Mouse (Mus musculus) MEL (cell line): ENCODE measurements at regions not wholly inside any gene's neighbourhood (a gene's known extent, or its start where the extent isn't known, plus 50 kb on each side); places are given as distances from the start of the nearest gene placed in this dataset.
"Not testable (repeated sequence)": the region's sequence is repeated elsewhere in the genome, so short reads cannot be mapped to it uniquely, and the experiment has no call there.

Experiments used
- CTCF ChIP-seq, 3 experiments: IDR thresholded peaks in 2 of 3; conservative IDR thresholded peaks in 1 of 3; 2 replicates each; pipeline ENCODE4 v1.5.1; 2011 to 2012; ENCODE audit warnings: low read length in 3 of 3, low read depth in 2 of 3, mild to moderate bottlenecking in 2 of 3, improper control_type of control experiment in 1 of 3, inconsistent platforms in 1 of 3, mixed read lengths in 1 of 3, moderate library complexity in 1 of 3; ENCODE audit not compliant: control insufficient read depth in 1 of 3, insufficient read depth in 1 of 3, poor library complexity in 1 of 3, severe bottlenecking in 1 of 3
- GABPA ChIP-seq: IDR thresholded peaks from 2 replicates; pipeline ENCODE4 v1.6.1; 2012; ENCODE audit warnings: low read depth, mild to moderate bottlenecking, inconsistent platforms, low read length, improper control_type of control experiment, moderate library complexity
- GATA1 ChIP-seq: IDR thresholded peaks from 2 replicates; pipeline ENCODE4 v1.6.1; 2011; ENCODE audit warnings: low read depth, low read length, improper control_type of control experiment
- JUND ChIP-seq: IDR thresholded peaks from 2 replicates; pipeline ENCODE4 v1.6.1; 2011; ENCODE audit warnings: low read depth, mild to moderate bottlenecking, improper control_type of control experiment, low read length
- MAFK ChIP-seq: IDR thresholded peaks from 2 replicates; pipeline ENCODE4 v1.6.1; 2011; ENCODE audit warnings: low read depth, mild to moderate bottlenecking, low read length, improper control_type of control experiment, borderline replicate concordance
- MXI1 ChIP-seq: IDR thresholded peaks from 2 replicates; pipeline ENCODE4 v1.6.1; 2011; ENCODE audit warnings: mild to moderate bottlenecking, low read depth, low read length, improper control_type of control experiment
- NELFE ChIP-seq: IDR thresholded peaks from 2 replicates; pipeline ENCODE4 v1.6.1; 2011; ENCODE audit warnings: low read depth, low read length, improper control_type of control experiment
- RAD21 ChIP-seq: IDR thresholded peaks from 2 replicates; pipeline ENCODE4 v1.6.1; 2011; ENCODE audit warnings: mild to moderate bottlenecking, low read depth, low read length, improper control_type of control experiment
- TBP ChIP-seq: IDR thresholded peaks from 2 replicates; pipeline ENCODE4 v1.8.0; 2011; ENCODE audit warnings: low read depth, low read length, improper control_type of control experiment
- TCF12 ChIP-seq: IDR thresholded peaks from 2 replicates; pipeline ENCODE4 v1.6.1; 2014; ENCODE audit warnings: low read depth, mild to moderate bottlenecking, inconsistent platforms, low read length, improper control_type of control experiment, moderate library complexity
- UBTF ChIP-seq: IDR thresholded peaks from 2 replicates; pipeline ENCODE4 v1.6.1; 2012; ENCODE audit warnings: low read depth, mild to moderate bottlenecking, inconsistent platforms, low read length, improper control_type of control experiment, moderate library complexity, borderline replicate concordance; ENCODE audit not compliant: insufficient read depth
- USF1 ChIP-seq: IDR thresholded peaks from 2 replicates; pipeline ENCODE4 v1.6.1; 2014; ENCODE audit warnings: low read depth, mild to moderate bottlenecking, inconsistent platforms, low read length, improper control_type of control experiment, moderate library complexity

DNA sequence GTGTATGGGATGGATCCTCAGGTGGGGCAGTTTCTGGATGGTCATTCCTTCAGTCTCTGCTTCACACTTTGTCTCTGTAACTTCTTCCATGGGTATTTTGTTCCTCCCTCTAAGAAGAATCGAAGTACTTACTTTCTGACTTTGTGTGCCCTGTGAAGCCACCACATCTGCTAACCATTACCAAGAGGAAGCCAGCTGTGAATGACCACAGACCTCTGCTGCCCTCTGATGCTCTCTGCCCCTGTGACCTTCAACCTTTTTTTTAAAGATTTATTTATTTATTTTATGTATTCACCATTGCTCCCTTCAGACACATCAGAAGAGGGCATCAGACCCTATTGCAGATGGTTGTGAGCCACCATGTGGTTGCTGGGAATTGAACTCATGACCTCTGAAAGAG lies 475.7 kb upstream of the Gulo start:
- TF ChIP-seq GABPA; USF1; TBP; RAD21; CTCF (IDR thresholded peaks at IDR 0.05 in 2 of 3, conservative IDR thresholded peaks at IDR 0.05 in 1 of 3; ENCODE audit: control insufficient read depth in 1 of 3, insufficient read depth in 1 of 3, low read depth in 2 of 3, low read length in 3 of 3, poor library complexity in 1 of 3, severe bottlenecking in 1 of 3); NELFE; JUND; MXI1; UBTF; GATA1; MAFK; TCF12: not testable (repeated sequence)
